Mouse (Mus musculus) neural tube, embryonic 12.5 days (tissue): ENCODE measurements around the gene Foxo4. TPM values are rescaled to one million over a fixed set of nuclear protein-coding genes. Genes with fewer than 3 reads are reported as not detected.

Experiments
- ATAC-seq: fragments of 200-750 bp; cut with Nextera tagmentation; 2 replicates; pipeline ENCODE4 v1.8.0; 2017; ENCODE audit warnings: low read depth, mild to moderate bottlenecking, moderate TSS enrichment, moderate library complexity; ENCODE audit not compliant: low FRiP score
- H3K27ac ChIP-seq: fragments of 300-500 bp; sonication (generic); 2 replicates; pipeline ENCODE4 v1.5.1; 2016
- H3K27me3 ChIP-seq: fragments of 300-500 bp; sonication (generic); replicated peaks from 2 replicates; pipeline ENCODE4 v1.6.1; 2016; ENCODE audit warnings: mild to moderate bottlenecking
- H3K36me3 ChIP-seq: fragments of 300-500 bp; sonication (generic); 2 replicates; pipeline ENCODE4 v1.6.1; 2016; ENCODE audit warnings: mild to moderate bottlenecking
- H3K4me1 ChIP-seq: fragments of 300-500 bp; sonication (generic); 2 replicates; pipeline ENCODE4 v1.6.1; 2016
- H3K4me2 ChIP-seq: fragments of 300-500 bp; sonication (generic); replicated peaks from 2 replicates; pipeline ENCODE4 v1.6.1; 2016; ENCODE audit warnings: mild to moderate bottlenecking
- H3K4me3 ChIP-seq: fragments of 300-500 bp; sonication (generic); 2 replicates; pipeline ENCODE4 v1.5.1; 2016
- H3K9ac ChIP-seq: fragments of 300-500 bp; sonication (generic); 2 replicates; pipeline ENCODE4 v1.6.1; 2016; ENCODE audit warnings: mild to moderate bottlenecking
- H3K9me3 ChIP-seq: fragments of 300-500 bp; sonication (generic); 2 replicates; pipeline ENCODE4 v1.6.1; 2016; ENCODE audit warnings: mild to moderate bottlenecking
- WGBS: fragments of 180-500 bp; shearing (Covaris S2); methylation state at CpG from one replicate; pipeline ENCODE4 v1.1.7; 2016; 5-methylcytosine and 5-hydroxymethylcytosine counted together
- polyA plus RNA-seq: library from polyadenylated mRNA; unstranded; fragments of >200 nt; fragmentation: Nextera tagmentation; extraction: Ambion mirVana; gene quantifications from 2 replicates; pipeline ENCODE4 v1.2.1, GENCODE M21; 2016

Gene Foxo4
- polyA plus RNA-seq, 1 experiment from 2014 or later: 1.5 TPM

GRCm38 (mm10) chrX:101300427-101301030, 46.2 kb downstream of the Foxo4 start:
- 40% methylated on average over 13 of the region's 13 CpGs for WGBS
- Histone ChIP-seq H3K4me3 (peak overlapping the region; percentile 44), H3K9me3 (no peaks in the 10 kb centered on the region), H3K36me3 (peaks cover 7% of the 10 kb centered on the region; the same call in 1 of the 2 replicates), H3K27ac (no peak overlapping the region), H3K4me2 (peak overlapping the region; percentile 55), H3K4me1 (peaks cover 11% of the 10 kb centered on the region), H3K27me3 (0 out of 2 replicates have a peak, but pooled peaks cover 3% of the 10 kb centered on the region), H3K9ac (peak overlapping the region; percentile 54)
- peak; percentile 59 for ATAC-seq

DNA sequence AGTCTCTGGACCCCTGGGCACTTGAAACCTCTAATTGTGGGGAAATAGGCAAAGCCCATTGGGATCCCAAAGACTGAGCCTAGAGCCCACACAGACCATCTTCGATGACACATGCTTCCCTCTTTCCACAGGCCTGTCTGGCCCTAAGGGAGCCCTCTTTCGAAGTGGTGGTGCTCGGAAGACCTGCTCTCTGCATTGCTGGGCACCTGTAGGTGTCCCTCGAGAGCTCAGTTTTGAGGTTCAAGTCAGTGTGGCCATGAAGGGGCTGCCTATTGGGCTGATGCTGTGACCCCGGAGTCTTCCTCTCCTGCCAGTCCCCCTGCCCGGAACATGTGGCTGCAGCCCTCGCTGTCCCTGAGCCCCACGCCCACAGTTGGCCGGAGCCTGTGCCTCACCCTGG, 47.3 kb downstream of the Foxo4 start:
- H3K36me3 ChIP-seq: no peaks in the 10 kb centered on the region
- peaks cover 11% of the 10 kb centered on the region for H3K4me1 ChIP-seq
- no peak overlapping the region for H3K27ac ChIP-seq
- H3K9ac ChIP-seq: no peak overlapping the region
- no peak for ATAC-seq
- no peak overlapping the region for H3K4me3 ChIP-seq
- H3K27me3 ChIP-seq: 0 out of 2 replicates have a peak, but pooled peaks cover 3% of the 10 kb centered on the region
- peak overlapping the region; percentile 55 for H3K4me2 ChIP-seq
- no peaks in the 10 kb centered on the region for H3K9me3 ChIP-seq
- 80% methylated on average over 9 of the region's 9 CpGs for WGBS

DNA sequence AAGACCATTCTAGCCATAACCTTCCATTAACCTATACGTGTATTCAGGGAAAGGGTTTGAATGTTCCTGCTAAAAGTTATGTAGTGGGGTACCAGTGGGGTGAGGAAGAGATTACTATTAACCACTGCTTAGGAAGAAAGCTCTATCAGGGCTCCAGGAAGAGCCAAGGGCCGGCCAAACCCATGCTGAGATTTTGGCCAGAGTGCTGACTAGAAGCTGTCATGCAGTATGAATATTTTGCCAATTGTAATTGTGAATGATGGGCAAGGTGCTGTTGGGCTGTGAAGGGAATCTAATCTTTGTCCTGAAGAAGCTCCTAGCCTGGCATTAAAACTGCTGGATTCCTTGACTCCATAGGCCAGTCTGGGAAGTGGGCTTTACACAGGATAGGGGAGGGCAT, 50.3 kb downstream of the Foxo4 start:
- 53% methylated on average over 2 of the region's 2 CpGs for WGBS

GRCm38 (mm10) chrX:101309299-101309698, 55.0 kb downstream of the Foxo4 start:
- 0 out of 2 replicates have a peak, but pooled peaks cover 3% of the 10 kb centered on the region for H3K27me3 ChIP-seq
- H3K4me1 ChIP-seq: peaks cover 2% of the 10 kb centered on the region; the same call in 1 of the 2 replicates
- no peak overlapping the region for H3K4me3 ChIP-seq
- H3K27ac ChIP-seq: no peak overlapping the region
- no peak overlapping the region for H3K9ac ChIP-seq
- H3K9me3 ChIP-seq: no peaks in the 10 kb centered on the region
- no peak overlapping the region for H3K4me2 ChIP-seq
- no peak for ATAC-seq
- WGBS: 93% methylated on average over 5 of the region's 5 CpGs
- peaks cover 7% of the 10 kb centered on the region; the same call in 1 of the 2 replicates for H3K36me3 ChIP-seq

More for the DNA sequence above, 50.3 kb downstream of the Foxo4 start:
- peaks cover 4% of the 10 kb centered on the region; the same call in 1 of the 2 replicates for H3K36me3 ChIP-seq
- ATAC-seq: no peak
- H3K9ac ChIP-seq: no peak overlapping the region
- no peak overlapping the region for H3K27ac ChIP-seq
- no peak overlapping the region for H3K4me2 ChIP-seq
- 0 out of 2 replicates have a peak, but pooled peaks cover 6% of the 10 kb centered on the region for H3K27me3 ChIP-seq
- H3K4me3 ChIP-seq: no peak overlapping the region
- peaks cover 11% of the 10 kb centered on the region for H3K4me1 ChIP-seq
- H3K9me3 ChIP-seq: no peaks in the 10 kb centered on the region

Other genes with a start within 250 kb of the Foxo4 start
- gene Tex11, start 194.9 kb upstream of the Foxo4 start, polyA plus RNA-seq: 0.11 TPM in 1 of 2 replicates, not detected in the other
- gene Slc7a3, start 168.5 kb upstream of the Foxo4 start, polyA plus RNA-seq: 0.78 and 0.94 TPM in 2 replicates
- 48.4 and 53.0 TPM in 2 replicates for gene Snx12, start 32.0 kb upstream of the Foxo4 start, polyA plus RNA-seq
- gene Gm614, start 9.5 kb downstream of the Foxo4 start, polyA plus RNA-seq: not detected in 2 replicates
- 3.8 and 5.0 TPM in 2 replicates for gene Il2rg, start 13.7 kb downstream of the Foxo4 start, polyA plus RNA-seq
- not detected in 2 replicates for gene Gm20489, start 14.5 kb downstream of the Foxo4 start, polyA plus RNA-seq
- gene Med12, start 19.5 kb downstream of the Foxo4 start, polyA plus RNA-seq: 29.0 and 40.2 TPM in 2 replicates
- 32.5 and 32.8 TPM in 2 replicates for gene Nlgn3, start 44.6 kb downstream of the Foxo4 start, polyA plus RNA-seq
- 0.22 and 0.29 TPM in 2 replicates for gene Gjb1, start 121.8 kb downstream of the Foxo4 start, polyA plus RNA-seq
- 37.7 and 41.7 TPM in 2 replicates for gene Zmym3, start 166.3 kb downstream of the Foxo4 start, polyA plus RNA-seq
- 494 and 516 TPM in 2 replicates for gene Nono, start 174.8 kb downstream of the Foxo4 start, polyA plus RNA-seq
- gene Itgb1bp2, start 194.6 kb downstream of the Foxo4 start, polyA plus RNA-seq: 6.1 and 7.2 TPM in 2 replicates